Mouse (Mus musculus): Measurements from ENCODE around the gene Gm10803. TPM values are rescaled to one million over a fixed set of nuclear protein-coding genes. Genes with fewer than 3 reads are reported as not detected.
"Not testable (repeated sequence)": the region's sequence is repeated elsewhere in the genome, so short reads cannot be mapped to it uniquely, and the experiment has no call there.

Gene Gm10803
- not detected in 2 replicates for polyA plus RNA-seq (2016; fragmentation: Nextera tagmentation; extraction: Ambion mirVana)

DNA sequence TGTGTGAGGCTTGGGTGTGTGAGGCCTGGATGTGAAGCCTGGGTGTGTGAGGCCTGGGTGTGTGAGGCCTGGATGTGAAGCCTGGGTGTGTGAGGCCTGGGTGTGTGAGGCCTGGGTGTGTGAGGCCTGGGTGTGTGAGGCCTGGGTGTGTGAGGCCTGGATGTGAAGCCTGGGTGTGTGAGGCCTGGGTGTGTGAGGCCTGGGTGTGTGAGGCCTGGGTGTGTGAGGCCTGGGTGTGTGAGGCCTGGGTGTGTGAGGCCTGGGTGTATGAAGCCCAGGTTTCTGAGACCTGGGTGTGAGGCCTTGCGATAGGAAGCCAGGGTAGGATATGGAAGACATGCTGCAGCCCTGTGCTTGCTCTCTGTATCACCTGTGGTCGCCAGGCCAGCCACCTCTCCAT is at the start of gene Gm10803:
Gm10803 (plus strand) TSS at position 301 of the 400 bp plus-strand sequence.
- 96% methylated on average over 2 of the region's 2 CpGs for WGBS
- not testable (repeated sequence) for H3K9me3 ChIP-seq (replicated peaks)

DNA sequence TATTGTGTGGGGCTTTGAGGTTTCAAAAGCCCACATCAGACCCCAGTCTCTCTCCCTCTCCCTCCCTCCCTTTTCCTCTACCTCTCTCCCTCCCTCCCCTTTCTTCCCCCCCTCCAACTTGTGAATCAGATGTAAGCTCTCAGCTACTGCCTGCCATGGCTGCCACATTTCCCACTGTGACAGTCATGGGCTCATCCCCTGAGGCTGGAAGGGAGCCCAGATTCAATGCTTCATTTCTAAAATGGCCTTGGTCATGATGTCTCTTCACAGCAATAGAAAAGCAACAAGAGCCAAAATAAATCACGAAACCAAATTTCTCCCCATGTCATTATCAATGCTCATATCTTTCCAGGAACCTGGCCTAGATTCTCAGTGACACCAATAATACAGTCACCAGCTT is 49.5 kb upstream of the Gm10803 start:
- H3K4me3 ChIP-seq: no peak overlapping the region
- H3K9me3 ChIP-seq (replicated peaks): no peaks in the 10 kb centered on the region
- H3K27me3 ChIP-seq (ENCODE audit: low read depth, poor library complexity, severe bottlenecking): peaks cover 17% of the 10 kb centered on the region; the same call in 1 of the 2 replicates
- no peak for DNase-seq (ENCODE audit: low spot score)
- H3K36me3 ChIP-seq: no peaks in the 10 kb centered on the region
- H3K4me1 ChIP-seq: peaks cover 18% of the 10 kb centered on the region
- 91% methylated on average over 1 of the region's 1 CpGs for WGBS
- no peak overlapping the region for H3K27ac ChIP-seq

More for the DNA sequence above, at the start of gene Gm10803:
- not testable (repeated sequence) for H3K27ac ChIP-seq; H3K36me3 ChIP-seq; H3K4me3 ChIP-seq; H3K27me3 ChIP-seq (ENCODE audit: low read depth, poor library complexity, severe bottlenecking); DNase-seq (ENCODE audit: low spot score)
- peaks cover 12% of the 10 kb centered on the region for H3K4me1 ChIP-seq

DNA sequence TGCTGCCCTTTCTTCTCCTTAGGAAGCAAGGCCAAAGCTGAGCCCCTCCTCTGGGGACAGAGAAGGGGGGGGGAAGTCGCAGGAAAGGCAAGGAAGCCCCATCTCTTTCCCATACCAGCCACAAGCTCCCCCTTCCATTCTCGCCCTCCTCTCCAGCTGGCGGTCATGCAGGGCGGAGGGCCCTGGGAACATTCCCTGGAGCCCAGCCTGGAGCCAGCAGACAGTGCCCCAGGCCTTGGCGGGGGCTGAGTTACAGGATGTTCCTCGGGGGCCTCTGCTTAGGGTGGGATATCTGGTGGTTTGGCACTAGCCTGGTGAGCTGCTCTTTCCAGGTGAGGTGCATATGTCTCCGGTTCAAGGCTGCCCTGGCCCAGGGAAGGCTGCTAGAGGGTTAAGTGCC is 48.2 kb upstream of the Gm10803 start:
- Histone ChIP-seq H3K27me3 (ENCODE audit: low read depth, poor library complexity, severe bottlenecking) (peaks cover 16% of the 10 kb centered on the region; the same call in 1 of the 2 replicates), H3K27ac (no peak overlapping the region)
- WGBS: 72% methylated on average over 7 of the region's 7 CpGs

DNA sequence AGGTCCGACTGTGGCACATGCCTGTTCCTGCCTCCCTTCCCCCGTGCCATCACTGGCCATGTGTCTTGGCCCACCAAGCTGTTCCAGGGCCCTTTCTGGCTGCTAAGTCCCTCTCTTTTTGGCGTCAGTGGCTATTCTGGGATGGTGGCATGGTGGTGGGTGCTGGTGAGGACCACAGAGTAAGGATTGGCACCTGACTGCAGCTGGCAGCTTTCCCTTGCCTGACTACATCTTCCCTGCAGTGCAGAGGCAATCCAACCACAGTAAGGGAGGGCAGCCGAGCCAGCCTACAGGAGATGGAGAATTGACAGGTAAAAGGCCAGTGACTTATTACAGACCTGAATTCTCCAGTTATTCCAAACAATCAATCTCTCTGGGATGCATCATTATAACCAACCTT is 45.1 kb upstream of the Gm10803 start:
- H3K9me3 ChIP-seq (replicated peaks): no peaks in the 10 kb centered on the region
- H3K36me3 ChIP-seq: no peaks in the 10 kb centered on the region
- 90% methylated on average over 4 of the region's 4 CpGs for WGBS
- no peak overlapping the region for H3K27ac ChIP-seq
- H3K4me1 ChIP-seq: peaks cover 10% of the 10 kb centered on the region
- no peak overlapping the region for H3K4me3 ChIP-seq
- H3K27me3 ChIP-seq (ENCODE audit: low read depth, poor library complexity, severe bottlenecking): 0 out of 2 replicates have a peak, but pooled peaks cover 13% of the 10 kb centered on the region
- DNase-seq (ENCODE audit: low spot score): no peak

More for the DNA sequence above, 48.2 kb upstream of the Gm10803 start:
- Histone ChIP-seq H3K4me3 (no peak overlapping the region), H3K9me3 (replicated peaks) (no peaks in the 10 kb centered on the region), H3K36me3 (no peaks in the 10 kb centered on the region), H3K4me1 (peaks cover 18% of the 10 kb centered on the region)
- no peak for DNase-seq (ENCODE audit: low spot score)

DNA sequence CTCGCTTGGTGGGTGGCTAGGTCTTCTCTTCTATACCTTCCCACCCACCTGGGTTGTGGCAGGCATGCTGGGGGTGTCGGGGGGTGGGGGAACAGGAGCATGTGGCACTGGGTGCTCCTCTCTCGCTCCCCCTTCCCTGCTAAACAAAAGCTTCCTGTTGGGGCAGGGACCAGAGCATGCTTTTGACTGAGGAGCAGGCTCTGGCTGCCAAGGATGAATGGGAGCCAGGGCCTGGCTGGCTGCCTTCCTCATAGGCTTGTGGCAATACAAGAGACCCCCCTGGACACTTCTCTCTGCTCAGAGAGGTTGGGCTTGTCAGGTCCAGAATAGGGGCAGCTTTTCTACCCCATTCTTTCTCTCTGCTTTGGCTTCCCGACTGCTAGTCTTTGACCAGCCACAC is 39.3 kb upstream of the Gm10803 start:
- H3K27ac ChIP-seq: peak overlapping the region; percentile 7; the same call in 1 of the 2 replicates
- H3K9me3 ChIP-seq (replicated peaks): no peaks in the 10 kb centered on the region
- H3K36me3 ChIP-seq: no peaks in the 10 kb centered on the region
- no peak overlapping the region for H3K4me3 ChIP-seq
- peaks cover 41% of the 10 kb centered on the region for H3K4me1 ChIP-seq
- 82% methylated on average over 4 of the region's 4 CpGs for WGBS
- DNase-seq (ENCODE audit: low spot score): no peak
- peaks cover 46% of the 10 kb centered on the region for H3K27me3 ChIP-seq (ENCODE audit: low read depth, poor library complexity, severe bottlenecking)

DNA sequence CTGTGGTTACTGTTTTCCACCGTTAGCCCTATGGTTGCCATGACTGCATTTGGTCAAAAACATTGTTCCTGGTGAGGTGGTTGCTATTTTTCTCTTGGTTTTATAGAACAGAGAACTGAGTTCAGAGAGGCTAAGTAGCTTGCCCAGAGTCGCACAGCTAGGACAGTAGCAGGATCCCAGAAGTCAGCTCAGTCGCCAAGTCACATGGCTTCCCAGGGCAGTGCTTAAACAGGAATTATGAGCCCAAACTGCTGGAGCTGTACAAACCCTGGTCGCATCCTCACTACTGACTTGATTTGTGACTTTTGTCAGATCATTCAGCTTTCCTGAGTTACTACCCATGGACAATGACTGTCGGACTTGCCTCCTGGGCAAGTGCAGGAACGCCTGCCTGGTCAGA is 38.8 kb upstream of the Gm10803 start:
- peaks cover 51% of the 10 kb centered on the region for H3K27me3 ChIP-seq (ENCODE audit: low read depth, poor library complexity, severe bottlenecking)
- no peak for DNase-seq (ENCODE audit: low spot score)
- no peaks in the 10 kb centered on the region for H3K9me3 ChIP-seq (replicated peaks)
- no peak overlapping the region for H3K4me3 ChIP-seq
- H3K27ac ChIP-seq: 0 out of 2 replicates have a peak overlapping the region, but pooled peaks have one; percentile 61
- H3K36me3 ChIP-seq: no peaks in the 10 kb centered on the region
- peaks cover 44% of the 10 kb centered on the region for H3K4me1 ChIP-seq
- WGBS: 63% methylated on average over 6 of the region's 6 CpGs

DNA sequence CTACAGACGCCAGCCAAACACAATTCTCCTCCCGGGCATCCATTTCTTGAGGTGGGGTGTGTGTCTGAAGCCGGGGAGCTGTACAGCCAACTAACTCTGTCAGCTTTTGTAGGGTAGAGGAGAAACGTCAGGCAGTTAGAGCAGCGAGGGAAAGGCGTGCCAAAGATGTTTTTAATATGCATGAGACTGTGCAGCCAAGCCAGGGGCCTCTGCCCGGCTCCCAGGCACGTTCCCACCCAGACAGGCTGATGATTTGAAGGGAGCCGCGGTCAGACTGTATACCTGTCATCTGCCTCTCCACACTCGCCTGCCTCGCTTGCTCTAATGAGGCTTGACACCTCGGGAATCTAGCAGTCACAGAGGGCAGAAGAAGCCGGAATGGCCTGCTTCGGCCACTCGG is 38.4 kb upstream of the Gm10803 start:
- Histone ChIP-seq H3K4me3 (peak overlapping the region; percentile 17; the same call in 1 of the 2 replicates), H3K27me3 (ENCODE audit: low read depth, poor library complexity, severe bottlenecking) (peaks cover 51% of the 10 kb centered on the region), H3K9me3 (replicated peaks) (no peaks in the 10 kb centered on the region), H3K27ac (peak overlapping the region; percentile 61), H3K36me3 (no peaks in the 10 kb centered on the region), H3K4me1 (peaks cover 44% of the 10 kb centered on the region)
- 34% methylated on average over 16 of the region's 16 CpGs for WGBS
- peak; percentile 73 for DNase-seq (ENCODE audit: low spot score)

DNA sequence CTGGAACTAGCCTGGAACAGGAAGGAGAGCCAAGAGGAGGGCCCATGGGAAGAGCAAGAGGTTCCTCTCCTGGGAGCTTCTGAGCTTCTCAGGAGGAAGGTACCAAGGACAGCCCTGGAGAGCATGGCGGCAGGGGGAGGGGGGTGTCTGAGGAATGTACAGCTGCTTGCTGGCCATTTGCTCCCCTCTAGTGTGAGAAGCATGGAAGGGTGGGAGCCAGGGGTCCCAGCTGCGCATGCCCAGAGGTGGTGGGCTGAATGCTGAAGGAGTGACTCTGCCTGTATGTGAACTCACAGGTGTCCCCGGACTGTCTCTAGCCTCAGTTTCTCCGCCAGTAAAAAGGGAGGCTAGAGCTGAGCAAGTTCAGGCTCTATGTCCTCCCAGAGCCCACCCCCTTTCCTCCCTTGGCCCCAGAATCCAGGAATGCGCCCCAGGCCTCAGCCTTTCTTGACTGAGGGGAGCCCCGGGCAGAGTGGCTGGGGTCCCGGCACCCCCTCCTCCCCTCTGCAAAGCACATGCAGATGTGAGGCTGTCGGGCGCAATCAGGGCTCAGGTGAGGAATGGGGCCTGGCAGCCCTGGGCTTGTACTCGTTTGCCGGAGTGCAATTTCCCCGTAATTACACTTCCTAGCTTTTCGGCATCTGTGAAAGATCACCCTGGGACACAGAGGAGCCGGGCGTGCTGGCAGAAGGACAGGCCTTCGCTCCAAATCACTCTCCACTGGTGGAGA is 35.2 kb upstream of the Gm10803 start:
- Histone ChIP-seq H3K4me3 (0 out of 2 replicates have a peak overlapping the region, but pooled peaks have one; percentile 12), H3K36me3 (no peaks in the 10 kb centered on the region), H3K27ac (peak overlapping the region; percentile 66; the same call in 1 of the 2 replicates), H3K4me1 (peaks cover 59% of the 10 kb centered on the region), H3K27me3 (ENCODE audit: low read depth, poor library complexity, severe bottlenecking) (peaks cover 51% of the 10 kb centered on the region), H3K9me3 (replicated peaks) (no peaks in the 10 kb centered on the region)
- 30% methylated on average over 16 of the region's 16 CpGs for WGBS
- peak; percentile 48 for DNase-seq (ENCODE audit: low spot score)

DNA sequence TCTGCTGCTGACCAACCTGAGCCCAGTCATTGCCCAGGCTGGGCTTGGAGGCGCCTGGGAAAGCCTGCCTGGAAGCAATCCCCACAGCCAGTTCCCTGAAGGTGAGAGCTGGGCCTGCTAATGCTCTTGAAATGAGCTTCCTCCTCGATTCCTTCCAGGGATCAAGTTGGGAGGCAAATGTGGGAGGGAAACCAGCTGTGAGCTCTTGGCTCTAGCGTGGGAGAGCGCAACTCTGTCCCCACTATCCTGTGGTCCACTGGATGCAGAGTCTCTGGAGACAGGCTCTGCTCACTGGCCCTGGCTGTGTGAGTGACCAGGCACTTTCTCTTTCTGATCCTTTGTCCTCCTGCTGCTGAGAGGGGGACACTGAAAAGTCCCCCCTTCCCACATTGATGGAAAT is 30.8 kb upstream of the Gm10803 start:
- Histone ChIP-seq H3K36me3 (no peaks in the 10 kb centered on the region), H3K4me1 (peaks cover 32% of the 10 kb centered on the region), H3K4me3 (no peak overlapping the region), H3K27ac (0 out of 2 replicates have a peak overlapping the region, but pooled peaks have one; percentile 6), H3K27me3 (ENCODE audit: low read depth, poor library complexity, severe bottlenecking) (peaks cover 26% of the 10 kb centered on the region), H3K9me3 (replicated peaks) (no peaks in the 10 kb centered on the region)
- DNase-seq (ENCODE audit: low spot score): no peak
- WGBS: 46% methylated on average over 4 of the region's 4 CpGs

DNA sequence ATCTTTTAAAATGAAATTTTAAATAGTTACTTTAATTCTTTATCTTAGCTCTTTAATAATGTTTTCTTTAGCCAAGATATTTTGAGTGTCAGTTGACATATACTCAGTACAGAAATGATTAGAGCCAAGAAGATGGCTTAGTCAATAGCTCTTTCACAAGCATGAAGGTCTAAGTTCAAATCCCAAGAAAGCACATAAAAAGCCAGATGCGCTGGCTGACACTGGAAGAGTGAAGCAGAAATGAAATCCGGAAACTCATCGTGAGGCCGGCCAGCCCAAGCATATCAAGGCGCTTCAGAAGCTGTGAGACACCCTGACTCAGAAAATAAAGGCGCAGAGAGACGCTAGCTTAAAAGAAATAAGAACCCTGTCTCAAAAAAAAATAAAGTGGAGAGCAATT is 26.5 kb upstream of the Gm10803 start:
- no peaks in the 10 kb centered on the region for H3K9me3 ChIP-seq (replicated peaks)
- H3K27ac ChIP-seq: no peak overlapping the region
- peaks cover 14% of the 10 kb centered on the region; the same call in 1 of the 2 replicates for H3K27me3 ChIP-seq (ENCODE audit: low read depth, poor library complexity, severe bottlenecking)
- WGBS: 93% methylated on average over 7 of the region's 7 CpGs
- H3K4me1 ChIP-seq: peaks cover 30% of the 10 kb centered on the region
- no peak for DNase-seq (ENCODE audit: low spot score)
- no peak overlapping the region for H3K4me3 ChIP-seq
- H3K36me3 ChIP-seq: no peaks in the 10 kb centered on the region

DNA sequence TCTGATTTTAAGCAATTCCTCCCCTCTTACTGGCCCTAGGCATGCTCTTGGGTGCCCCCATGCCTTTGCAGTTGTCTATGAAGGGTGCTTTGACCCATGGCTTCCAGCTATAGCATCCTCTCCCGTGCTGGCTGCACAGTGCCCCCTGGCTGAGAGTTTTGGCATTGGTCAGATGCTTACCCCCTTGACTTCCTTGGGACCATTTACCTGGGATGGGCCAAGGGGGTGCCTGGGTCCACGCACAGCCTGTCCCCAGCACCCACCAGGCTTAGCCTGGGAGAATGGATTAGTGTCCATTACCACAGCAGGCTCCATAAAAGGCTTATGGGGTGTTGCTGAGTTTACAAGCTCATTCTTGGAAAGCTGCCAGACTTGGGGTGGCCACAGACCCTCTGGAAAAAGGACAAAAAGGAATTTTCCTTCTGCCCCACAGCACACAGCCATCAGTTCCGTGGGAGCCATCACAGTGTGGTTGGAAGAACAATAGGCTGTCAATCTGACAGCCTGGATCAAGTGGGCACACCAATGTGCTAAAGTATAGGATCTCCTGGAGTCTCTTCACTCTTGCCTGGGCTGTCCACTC is 22.9 kb upstream of the Gm10803 start:
- Histone ChIP-seq H3K36me3 (no peaks in the 10 kb centered on the region), H3K9me3 (replicated peaks) (no peaks in the 10 kb centered on the region), H3K27ac (peak overlapping the region; percentile 46; the same call in 1 of the 2 replicates), H3K4me3 (no peak overlapping the region), H3K4me1 (peaks cover 30% of the 10 kb centered on the region), H3K27me3 (ENCODE audit: low read depth, poor library complexity, severe bottlenecking) (peaks cover 28% of the 10 kb centered on the region; the same call in 1 of the 2 replicates)
- 44% methylated on average over 3 of the region's 3 CpGs for WGBS
- peak; percentile 41 for DNase-seq (ENCODE audit: low spot score)

DNA sequence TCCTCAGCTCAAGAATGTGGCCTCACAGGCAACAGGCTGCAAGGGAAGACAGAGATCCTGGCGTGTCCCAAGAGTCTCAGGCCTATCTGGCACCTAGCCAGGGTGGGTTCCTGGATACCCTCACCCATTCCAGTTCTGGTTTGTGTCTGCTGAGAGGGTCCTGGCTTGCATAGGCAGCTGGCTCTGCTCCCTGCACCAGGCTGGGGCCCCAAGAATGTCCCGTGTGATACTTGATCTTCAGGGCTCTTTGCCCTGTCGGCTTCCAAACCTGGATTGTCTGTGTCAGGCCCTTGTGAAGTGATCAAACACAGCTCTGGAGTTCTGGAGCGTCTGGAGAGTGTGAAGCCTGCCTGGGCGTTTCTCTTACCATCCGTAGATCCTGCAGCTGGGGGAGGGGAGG is 22.2 kb upstream of the Gm10803 start:
- H3K27ac ChIP-seq: peak overlapping the region; percentile 46
- peaks cover 25% of the 10 kb centered on the region; the same call in 1 of the 2 replicates for H3K27me3 ChIP-seq (ENCODE audit: low read depth, poor library complexity, severe bottlenecking)
- H3K4me3 ChIP-seq: no peak overlapping the region
- H3K9me3 ChIP-seq (replicated peaks): no peaks in the 10 kb centered on the region
- peak; percentile 34 for DNase-seq (ENCODE audit: low spot score)
- H3K4me1 ChIP-seq: peaks cover 30% of the 10 kb centered on the region
- WGBS: 17% methylated on average over 6 of the region's 6 CpGs
- no peaks in the 10 kb centered on the region for H3K36me3 ChIP-seq

DNA sequence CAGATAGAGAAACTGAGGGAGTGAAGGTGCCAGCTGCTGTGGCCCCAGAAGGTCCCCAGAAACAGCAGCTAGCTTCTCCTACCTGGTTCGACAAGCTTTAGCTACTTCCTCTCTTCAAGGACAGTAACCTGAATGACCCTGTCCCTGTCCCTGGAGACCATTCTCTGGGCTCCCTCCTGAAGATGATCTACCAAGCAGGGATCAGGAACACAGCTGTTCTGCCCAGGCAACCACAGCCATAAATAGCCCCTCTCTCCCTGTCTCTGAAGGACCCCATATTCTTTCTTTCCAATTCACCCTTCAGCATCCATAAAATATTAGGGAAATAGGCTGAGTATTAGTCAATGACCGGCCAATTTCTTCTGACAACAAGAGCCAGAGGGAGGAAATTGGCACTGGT is 18.6 kb upstream of the Gm10803 start:
- H3K27ac ChIP-seq: no peak overlapping the region
- WGBS: 76% methylated on average over 2 of the region's 2 CpGs
- no peak for DNase-seq (ENCODE audit: low spot score)
- no peak overlapping the region for H3K4me3 ChIP-seq
- no peaks in the 10 kb centered on the region for H3K36me3 ChIP-seq
- no peaks in the 10 kb centered on the region for H3K9me3 ChIP-seq (replicated peaks)
- peaks cover 44% of the 10 kb centered on the region for H3K27me3 ChIP-seq (ENCODE audit: low read depth, poor library complexity, severe bottlenecking)
- peaks cover 28% of the 10 kb centered on the region for H3K4me1 ChIP-seq

Measured in limb, embryonic 10.5 days (tissue).